Mouse (Mus musculus) kidney, postnatal 0 days (tissue): Measurements from ENCODE around the gene Tmbim6. TPM values are rescaled to one million over a fixed set of nuclear protein-coding genes. Genes with fewer than 3 reads are reported as not detected.
A peak's percentile ranks its signal among the peaks of the same experiment; 100 is the strongest.

ENCODE experiments used
- ATAC-seq: fragments of 200-750 bp; cut with Nextera tagmentation; replicated peaks from 2 replicates; pipeline ENCODE4 v1.8.0; 2017; ENCODE audit warnings: low read depth, moderate number of reproducible peaks, moderate TSS enrichment, moderate library complexity; ENCODE audit not compliant: low FRiP score
- DNase-seq: peaks from one replicate; pipeline ENCODE4 v3.0.0-alpha.2; 2016; ENCODE audit warnings: low spot score
- H3K27ac ChIP-seq: fragments of 300-500 bp; sonication (generic); 2 replicates; pipeline ENCODE4 v1.5.1; 2014; ENCODE audit warnings: mild to moderate bottlenecking
- H3K27me3 ChIP-seq: fragments of 300-500 bp; sonication (generic); 2 replicates; pipeline ENCODE4 v1.6.1; 2014; ENCODE audit warnings: low read length, mixed read lengths; ENCODE audit not compliant: insufficient read depth
- H3K36me3 ChIP-seq: fragments of 300-500 bp; sonication (generic); 2 replicates; pipeline ENCODE4 v1.6.1; 2014; ENCODE audit warnings: low read length, mixed read lengths; ENCODE audit not compliant: insufficient read depth
- H3K4me1 ChIP-seq: fragments of 300-500 bp; sonication (generic); replicated peaks from 2 replicates; pipeline ENCODE4 v1.6.1; 2014; ENCODE audit warnings: antibody characterized with exemption, low read length, mixed read lengths; ENCODE audit not compliant: insufficient read depth
- H3K4me2 ChIP-seq: fragments of 300-500 bp; sonication (generic); 2 replicates; pipeline ENCODE4 v1.6.1; 2014; ENCODE audit warnings: mild to moderate bottlenecking, low read length, moderate library complexity, mixed read lengths
- H3K4me3 ChIP-seq: fragments of 300-500 bp; sonication (generic); replicated peaks from 2 replicates; pipeline ENCODE4 v1.5.1; 2014; ENCODE audit warnings: low read depth, low read length
- H3K9ac ChIP-seq: fragments of 300-500 bp; sonication (generic); 2 replicates; pipeline ENCODE4 v1.6.1; 2014; ENCODE audit warnings: low read depth, low read length
- H3K9me3 ChIP-seq: fragments of 300-500 bp; sonication (generic); replicated peaks from 2 replicates; pipeline ENCODE4 v1.6.1; 2016; ENCODE audit warnings: low read length, inconsistent platforms, mixed read lengths
- CTCF ChIP-seq: IDR thresholded peaks from 2 replicates; pipeline ENCODE4 v1.5.1; 2016; ENCODE audit warnings: antibody characterized with exemption, low read depth, mild to moderate bottlenecking, moderate library complexity
- WGBS: fragments of 180-500 bp; shearing (Covaris S2); extraction: QIAGEN DNeasy Blood & Tissue Kit; methylation state at CpG from one replicate; pipeline ENCODE4 v1.1.7; 2014; 5-methylcytosine and 5-hydroxymethylcytosine counted together
- polyA plus RNA-seq: library from polyadenylated mRNA; unstranded; fragments of >200 nt; fragmentation: Nextera tagmentation; extraction: Ambion mirVana; gene quantifications from 2 replicates; pipeline ENCODE4 v1.2.1, GENCODE M21; 2015

Tmbim6 gene
- polyA plus RNA-seq, 1 experiment from 2014 or later, result 774 TPM

- Histone ChIP-seq H3K36me3 (no peaks in the 10 kb centered on the region), H3K4me1 (no peaks in the 10 kb centered on the region; the same call in 1 of the 2 replicates), H3K9me3 (no peaks in the 10 kb centered on the region), H3K4me2 (peak overlapping the region; percentile 90), H3K27ac (peak overlapping the region; percentile 90), H3K27me3 (no peaks in the 10 kb centered on the region), H3K4me3 (peak overlapping the region; percentile 89), H3K9ac (peak overlapping the region; percentile 81)
- WGBS, result 1% methylated on average over 34 of the region's 43 CpGs
- no peak for TF ChIP-seq CTCF
- peak; percentile 59 for ATAC-seq
- DNase-seq, result peak; percentile 78
These were observed 64.4 kb downstream of the Tmbim6 start for GRCm38 (mm10) chr15:99456963-99457605.

DNA sequence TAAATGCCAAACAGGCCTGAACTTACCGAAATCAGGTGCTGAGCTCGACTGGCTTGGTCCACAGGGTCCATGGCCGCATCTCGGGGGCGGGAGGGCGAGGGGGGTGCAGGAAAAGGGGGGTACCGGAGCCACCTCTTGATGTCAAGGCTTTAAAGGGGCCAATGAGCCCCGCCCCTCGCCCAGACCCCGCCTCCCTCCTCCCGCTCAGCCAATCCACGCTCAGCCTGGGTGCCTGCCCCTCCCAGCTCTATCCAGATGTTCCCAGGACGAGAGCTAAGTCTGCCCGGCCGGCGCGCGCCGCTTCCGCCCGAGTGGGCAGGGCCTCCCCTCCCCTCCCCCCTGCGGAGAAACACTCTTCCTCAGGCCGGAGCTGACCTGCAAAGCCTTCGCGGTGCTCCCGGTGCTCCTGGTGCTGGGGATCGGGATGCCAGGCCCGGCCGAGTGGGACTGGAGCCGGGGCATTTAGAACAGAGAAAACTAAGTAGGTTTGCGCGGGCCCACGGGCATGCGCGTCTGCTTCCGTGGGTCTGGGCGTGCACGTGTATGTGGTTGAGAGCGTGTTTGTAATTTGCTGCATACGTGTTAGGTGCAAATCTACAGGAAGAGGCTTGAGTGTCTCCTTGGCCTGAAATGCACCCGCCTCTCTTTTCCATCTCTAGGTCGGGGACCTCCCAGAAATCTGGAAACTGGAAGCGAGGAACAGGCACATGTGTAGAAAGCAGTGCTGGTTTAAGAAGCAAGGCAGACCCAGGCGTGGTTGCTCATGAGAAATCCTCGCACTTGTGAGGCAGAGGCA lies 65.1 kb downstream of the Tmbim6 start, which contains the start of gene Nckap5l:
Gene Nckap5l (minus strand): TSS at position 143 of the 796 bp plus-strand sequence.
- Histone ChIP-seq H3K4me3 (peak within 1 kb of the TSS; percentile 89), H3K36me3 (no peaks in the 10 kb centered on the region), H3K4me1 (no peaks in the 10 kb centered on the region; the same call in 1 of the 2 replicates), H3K27me3 (no peaks in the 10 kb centered on the region), H3K9ac (peak within 1 kb of the TSS; percentile 81), H3K9me3 (no peaks in the 10 kb centered on the region), H3K4me2 (peak within 1 kb of the TSS; percentile 90), H3K27ac (peak within 1 kb of the TSS; percentile 90)
- WGBS, result under 1% methylated on average over 43 of the region's 45 CpGs
- TF ChIP-seq CTCF, result no peak
- ATAC-seq (peak; percentile 96), DNase-seq (peak; percentile 97)

Other genes with a start within 250 kb of the Tmbim6 start
- gene Kcnh3, start 168.0 kb upstream of the Tmbim6 start, polyA plus RNA-seq, result 0.32 and 0.55 TPM in 2 replicates
- 135 and 138 TPM in 2 replicates for gene Mcrs1, start 140.9 kb upstream of the Tmbim6 start, polyA plus RNA-seq
- 38.3 and 42.7 TPM in 2 replicates for gene Prpf40b, start 97.8 kb upstream of the Tmbim6 start, polyA plus RNA-seq
- gene Fam186b, start 97.0 kb upstream of the Tmbim6 start, polyA plus RNA-seq, result 0.22 and 0.47 TPM in 2 replicates
- 31.6 and 33.4 TPM in 2 replicates for gene Fmnl3, start 22.4 kb upstream of the Tmbim6 start, polyA plus RNA-seq
- gene Nckap5l, start 64.9 kb downstream of the Tmbim6 start, polyA plus RNA-seq, result 6.5 and 8.0 TPM in 2 replicates
- gene Bcdin3d, start 81.8 kb downstream of the Tmbim6 start, polyA plus RNA-seq, result 16.1 and 16.3 TPM in 2 replicates
- 0.26 and 0.36 TPM in 2 replicates for gene Faim2, start 135.3 kb downstream of the Tmbim6 start, polyA plus RNA-seq
- 662 and 798 TPM in 2 replicates for gene Aqp2, start 186.2 kb downstream of the Tmbim6 start, polyA plus RNA-seq
- 2.2 and 2.3 TPM in 2 replicates for gene Aqp5, start 197.9 kb downstream of the Tmbim6 start, polyA plus RNA-seq
- 2.3 and 2.7 TPM in 2 replicates for gene Aqp6, start 208.5 kb downstream of the Tmbim6 start, polyA plus RNA-seq